Mouse (Mus musculus) intestine, embryonic 16.5 days (tissue): ENCODE data around the gene Dera. TPM values are rescaled to one million over a fixed set of nuclear protein-coding genes. Genes with fewer than 3 reads are reported as not detected.

Experiments
- ATAC-seq: fragments of 200-750 bp; cut with Nextera tagmentation; 2 replicates; pipeline ENCODE4 v1.8.0; 2017; ENCODE audit warnings: moderate TSS enrichment, moderate library complexity
- H3K27ac ChIP-seq: fragments of 300-500 bp; sonication (generic); 2 replicates; pipeline ENCODE4 v1.5.1; 2014; ENCODE audit warnings: mild to moderate bottlenecking, low read length
- H3K27me3 ChIP-seq: fragments of 300-500 bp; sonication (generic); replicated peaks from 2 replicates; pipeline ENCODE4 v1.6.1; 2014; ENCODE audit warnings: low read length, control low read depth, mixed read lengths; ENCODE audit not compliant: control insufficient read depth, insufficient read depth
- H3K36me3 ChIP-seq: fragments of 300-500 bp; sonication (generic); 2 replicates; pipeline ENCODE4 v1.6.1; 2014; ENCODE audit warnings: low read length, control low read depth; ENCODE audit not compliant: control insufficient read depth, insufficient read depth
- H3K4me1 ChIP-seq: fragments of 300-500 bp; sonication (generic); 2 replicates; pipeline ENCODE4 v1.6.1; 2014; ENCODE audit warnings: low read length, control low read depth, mixed read lengths; ENCODE audit not compliant: control insufficient read depth, insufficient read depth
- H3K4me2 ChIP-seq: fragments of 300-500 bp; sonication (generic); 2 replicates; pipeline ENCODE4 v1.6.1; 2014; ENCODE audit warnings: low read depth, low read length, control low read depth
- H3K4me3 ChIP-seq: fragments of 300-500 bp; sonication (generic); 2 replicates; pipeline ENCODE4 v1.5.1; 2014; ENCODE audit warnings: mild to moderate bottlenecking, low read length
- H3K9ac ChIP-seq: fragments of 300-500 bp; sonication (generic); 2 replicates; pipeline ENCODE4 v1.6.1; 2014; ENCODE audit warnings: low read depth, low read length
- H3K9me3 ChIP-seq: fragments of 300-500 bp; sonication (generic); 2 replicates; pipeline ENCODE4 v1.6.1; 2016; ENCODE audit warnings: low read length, control low read depth; ENCODE audit not compliant: control insufficient read depth
- WGBS: fragments of 180-500 bp; shearing (Covaris S2); extraction: QIAGEN DNeasy Blood & Tissue Kit; methylation state at CpG from one replicate; pipeline ENCODE4 v1.1.7; 2014; 5-methylcytosine and 5-hydroxymethylcytosine counted together
- polyA plus RNA-seq: library from polyadenylated mRNA; unstranded; fragments of >200 nt; fragmentation: Nextera tagmentation; extraction: Ambion mirVana; gene quantifications from 2 replicates; pipeline ENCODE4 v1.2.1, GENCODE M21; 2015

Gene Dera
- polyA plus RNA-seq, 1 experiment from 2014 or later: 124 TPM

GRCm38 (mm10) chr6:137857198-137858194 is 103.2 kb downstream of the Dera start:
- 78% methylated on average over 10 of the region's 10 CpGs for WGBS
- ATAC-seq: peak; percentile 96
- H3K27ac ChIP-seq: peak overlapping the region; percentile 33; the same call in 1 of the 2 replicates

GRCm38 (mm10) chr6:137869903-137870580 is 115.7 kb downstream of the Dera start:
- Histone ChIP-seq H3K4me2 (no peak overlapping the region), H3K9me3 (no peaks in the 10 kb centered on the region), H3K27ac (no peak overlapping the region), H3K4me1 (0 out of 2 replicates have a peak, but pooled peaks cover 3% of the 10 kb centered on the region), H3K36me3 (no peaks in the 10 kb centered on the region), H3K4me3 (no peak overlapping the region), H3K9ac (no peak overlapping the region), H3K27me3 (no peaks in the 10 kb centered on the region)
- no peak for ATAC-seq
- 87% methylated on average over 7 of the region's 7 CpGs for WGBS

More at GRCm38 (mm10) chr6:137857198-137858194, 103.2 kb downstream of the Dera start:
- H3K36me3 ChIP-seq: no peaks in the 10 kb centered on the region
- H3K4me3 ChIP-seq: no peak overlapping the region
- H3K9me3 ChIP-seq: no peaks in the 10 kb centered on the region
- H3K4me2 ChIP-seq: no peak overlapping the region
- no peaks in the 10 kb centered on the region for H3K27me3 ChIP-seq
- H3K4me1 ChIP-seq: peaks cover 2% of the 10 kb centered on the region; the same call in 1 of the 2 replicates
- H3K9ac ChIP-seq: no peak overlapping the region

GRCm38 (mm10) chr6:137870667-137871066 is 116.3 kb downstream of the Dera start:
- ATAC-seq: no peak
- H3K9ac ChIP-seq: no peak overlapping the region
- no peak overlapping the region for H3K27ac ChIP-seq
- H3K4me1 ChIP-seq: 0 out of 2 replicates have a peak, but pooled peaks cover 3% of the 10 kb centered on the region
- no peak overlapping the region for H3K4me3 ChIP-seq
- no peaks in the 10 kb centered on the region for H3K27me3 ChIP-seq
- no peaks in the 10 kb centered on the region for H3K36me3 ChIP-seq
- no peaks in the 10 kb centered on the region for H3K9me3 ChIP-seq
- WGBS: 83% methylated on average over 6 of the region's 6 CpGs
- H3K4me2 ChIP-seq: no peak overlapping the region

- Histone ChIP-seq H3K36me3 (no peaks in the 10 kb centered on the region), H3K9me3 (no peaks in the 10 kb centered on the region), H3K27ac (no peak overlapping the region), H3K4me3 (no peak overlapping the region), H3K4me2 (peak overlapping the region; percentile 33), H3K27me3 (no peaks in the 10 kb centered on the region), H3K9ac (no peak overlapping the region), H3K4me1 (0 out of 2 replicates have a peak, but pooled peaks cover 3% of the 10 kb centered on the region)
- 30% methylated on average over 17 of the region's 17 CpGs for WGBS
- peak; percentile 68; the same call in 1 of the 2 replicates for ATAC-seq
Measured at GRCm38 (mm10) chr6:137872055-137872735, 117.8 kb downstream of the Dera start.

GRCm38 (mm10) chr6:137874471-137875244 is 120.3 kb downstream of the Dera start:
- 67% methylated on average over 8 of the region's 8 CpGs for WGBS
- Histone ChIP-seq H3K4me3 (no peak overlapping the region), H3K9me3 (no peaks in the 10 kb centered on the region), H3K4me2 (no peak overlapping the region), H3K36me3 (no peaks in the 10 kb centered on the region), H3K27me3 (no peaks in the 10 kb centered on the region), H3K4me1 (0 out of 2 replicates have a peak, but pooled peaks cover 3% of the 10 kb centered on the region), H3K27ac (no peak overlapping the region), H3K9ac (no peak overlapping the region)
- peak; percentile 83 for ATAC-seq

- 86% methylated on average over 6 of the region's 6 CpGs for WGBS
- no peak overlapping the region for H3K27ac ChIP-seq
Measured at GRCm38 (mm10) chr6:137885644-137886043, 131.3 kb downstream of the Dera start.

GRCm38 (mm10) chr6:137886210-137886979 is 132.0 kb downstream of the Dera start:
- 35% methylated on average over 6 of the region's 6 CpGs for WGBS
- H3K36me3 ChIP-seq: no peaks in the 10 kb centered on the region
- ATAC-seq: peak; percentile 55; the same call in 1 of the 2 replicates
- H3K27me3 ChIP-seq: no peaks in the 10 kb centered on the region
- H3K4me2 ChIP-seq: no peak overlapping the region
- no peak overlapping the region for H3K9ac ChIP-seq
- H3K9me3 ChIP-seq: no peaks in the 10 kb centered on the region
- no peak overlapping the region for H3K4me3 ChIP-seq
- H3K4me1 ChIP-seq: no peaks in the 10 kb centered on the region
- no peak overlapping the region for H3K27ac ChIP-seq

More at GRCm38 (mm10) chr6:137885644-137886043, 131.3 kb downstream of the Dera start:
- Histone ChIP-seq H3K36me3 (no peaks in the 10 kb centered on the region), H3K4me2 (no peak overlapping the region), H3K4me3 (no peak overlapping the region), H3K9me3 (no peaks in the 10 kb centered on the region), H3K9ac (no peak overlapping the region), H3K4me1 (no peaks in the 10 kb centered on the region), H3K27me3 (no peaks in the 10 kb centered on the region)
- ATAC-seq: no peak

GRCm38 (mm10) chr6:137887258-137887657 is 132.9 kb downstream of the Dera start:
- H3K27me3 ChIP-seq: no peaks in the 10 kb centered on the region
- H3K27ac ChIP-seq: no peak overlapping the region
- H3K36me3 ChIP-seq: no peaks in the 10 kb centered on the region
- no peaks in the 10 kb centered on the region for H3K4me1 ChIP-seq
- no peak for ATAC-seq
- no peak overlapping the region for H3K9ac ChIP-seq
- H3K4me2 ChIP-seq: no peak overlapping the region
- no peak overlapping the region for H3K4me3 ChIP-seq
- H3K9me3 ChIP-seq: no peaks in the 10 kb centered on the region
- WGBS: 81% methylated on average over 6 of the region's 6 CpGs
